Mouse (Mus musculus) thymus, adult 2 months (tissue): Measurements from ENCODE around the gene Fmo3. TPM values are rescaled to one million over a fixed set of nuclear protein-coding genes. Genes with fewer than 3 reads are reported as not detected.

Source experiments
- DNase-seq: peaks from one replicate; pipeline ENCODE4 v3.0.0; 2021
- H3K27ac ChIP-seq: fragments of 200-500 bp; 2 replicates; pipeline ENCODE4 v1.5.1; 2012; ENCODE audit warnings: low read length, control low read depth; ENCODE audit not compliant: control insufficient read depth, insufficient read depth
- H3K27me3 ChIP-seq: fragments of 200-500 bp; 2 replicates; pipeline ENCODE4 v1.6.1; 2012; ENCODE audit warnings: mild to moderate bottlenecking, low read length, moderate library complexity, mixed read lengths; ENCODE audit not compliant: control insufficient read depth, insufficient read depth
- H3K36me3 ChIP-seq: fragments of 200-500 bp; 2 replicates; pipeline ENCODE4 v1.6.1; 2012; ENCODE audit warnings: mild to moderate bottlenecking, low read length, moderate library complexity; ENCODE audit not compliant: control insufficient read depth, insufficient read depth
- H3K4me1 ChIP-seq: fragments of 200-500 bp; replicated peaks from 2 replicates; pipeline ENCODE4 v1.6.1; 2012; ENCODE audit warnings: low read length; ENCODE audit not compliant: control insufficient read depth, insufficient read depth
- H3K4me3 ChIP-seq: fragments of 200-500 bp; 2 replicates; pipeline ENCODE4 v1.5.1; 2012; ENCODE audit warnings: mild to moderate bottlenecking, low read length, control low read depth, moderate library complexity; ENCODE audit not compliant: control insufficient read depth, insufficient read depth
- CTCF ChIP-seq: fragments of 200-500 bp; IDR thresholded peaks from 2 replicates; pipeline ENCODE4 v1.5.1; 2012; ENCODE audit warnings: mild to moderate bottlenecking, control low read depth, low read length, moderate library complexity, borderline replicate concordance; ENCODE audit not compliant: control insufficient read depth, poor library complexity, insufficient read depth; ENCODE audit errors: extremely low read depth
- POLR2A ChIP-seq: fragments of 200-500 bp; IDR thresholded peaks from 2 replicates; pipeline ENCODE4 v1.6.1; 2012; ENCODE audit warnings: mild to moderate bottlenecking, low read length, control low read depth, moderate library complexity; ENCODE audit not compliant: control insufficient read depth, poor library complexity, insufficient read depth; ENCODE audit errors: extremely low read depth
- WGBS: fragments of 180-500 bp; shearing (Covaris S2); methylation state at CpG from one replicate; pipeline ENCODE4 v1.1.7; 2018; 5-methylcytosine and 5-hydroxymethylcytosine counted together
- polyA plus RNA-seq: library from polyadenylated mRNA; depleted of rRNA; stranded (reverse); fragments of >200 nt; gene quantifications from 2 replicates; pipeline ENCODE4 v1.2.3, GENCODE M21; 2012

Gene Fmo3
- polyA plus RNA-seq, 1 experiment = 0.34 TPM

DNA sequence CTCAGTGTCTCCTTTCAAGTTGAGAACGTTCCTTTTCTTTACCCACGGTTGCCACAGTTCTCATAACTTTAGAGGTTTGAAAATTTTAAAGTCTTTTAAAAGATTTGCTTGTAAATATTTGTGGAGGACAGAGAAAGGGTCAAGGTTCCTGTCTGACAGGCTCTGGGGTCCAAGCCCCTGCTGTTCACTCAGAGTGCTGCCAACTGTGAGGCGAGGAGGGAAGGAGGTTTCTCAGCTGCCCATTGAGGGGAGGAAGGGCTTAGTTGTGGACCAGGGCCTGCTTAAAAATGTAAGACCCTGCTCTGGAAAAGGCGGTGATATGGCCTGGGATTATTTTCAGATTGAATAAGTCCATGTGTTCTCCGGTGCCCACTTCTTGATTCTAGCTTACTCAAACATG lies 52.4 kb downstream of the Fmo3 start:
- no peak overlapping the region for H3K27ac ChIP-seq
- WGBS = 90% methylated on average over 5 of the region's 5 CpGs
- no peaks in the 10 kb centered on the region; the same call in 1 of the 2 replicates for H3K4me1 ChIP-seq
- H3K27me3 ChIP-seq = no peaks in the 10 kb centered on the region
- no peaks in the 10 kb centered on the region for H3K36me3 ChIP-seq
- no peak for TF ChIP-seq POLR2A
- no peak for TF ChIP-seq CTCF
- no peak overlapping the region for H3K4me3 ChIP-seq
- no peak for DNase-seq

GRCm38 (mm10) chr1:162931310-162931875 lies 52.9 kb downstream of the Fmo3 start:
- no peaks in the 10 kb centered on the region for H3K36me3 ChIP-seq
- no peak overlapping the region for H3K4me3 ChIP-seq
- H3K27ac ChIP-seq = no peak overlapping the region
- 74% methylated on average over 4 of the region's 4 CpGs for WGBS
- no peaks in the 10 kb centered on the region; the same call in 1 of the 2 replicates for H3K4me1 ChIP-seq
- TF ChIP-seq CTCF = no peak
- DNase-seq = no peak
- H3K27me3 ChIP-seq = no peaks in the 10 kb centered on the region

DNA sequence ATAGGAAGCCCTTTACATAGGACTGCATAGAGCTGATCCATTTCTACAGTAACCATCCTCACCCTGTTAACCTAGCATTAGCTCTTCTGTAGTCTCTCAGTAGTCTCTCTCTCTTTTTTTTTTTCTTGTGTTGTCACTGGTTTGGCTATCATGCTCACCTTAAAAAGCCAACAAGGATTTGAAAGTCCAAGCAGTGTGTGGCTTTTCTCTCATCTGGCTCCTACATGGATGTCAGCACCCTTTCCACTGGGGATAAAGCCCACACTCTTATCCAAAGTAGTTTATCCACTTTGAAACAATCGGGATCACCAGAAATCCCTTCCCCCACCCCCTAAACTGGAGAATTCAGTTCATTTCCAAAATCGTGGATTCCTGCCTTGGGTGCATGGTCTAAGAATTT lies 53.7 kb downstream of the Fmo3 start:
- TF ChIP-seq CTCF = no peak
- TF ChIP-seq POLR2A = no peak
- no peak overlapping the region for H3K4me3 ChIP-seq
- H3K36me3 ChIP-seq = no peaks in the 10 kb centered on the region
- H3K4me1 ChIP-seq = no peaks in the 10 kb centered on the region; the same call in 1 of the 2 replicates
- DNase-seq = no peak
- H3K27me3 ChIP-seq = no peaks in the 10 kb centered on the region
- H3K27ac ChIP-seq = no peak overlapping the region
- 77% methylated on average over 2 of the region's 2 CpGs for WGBS

- DNase-seq = no peak
- Histone ChIP-seq H3K4me3 (no peak overlapping the region), H3K27me3 (no peaks in the 10 kb centered on the region), H3K27ac (no peak overlapping the region), H3K36me3 (no peaks in the 10 kb centered on the region), H3K4me1 (no peaks in the 10 kb centered on the region; the same call in 1 of the 2 replicates)
- TF ChIP-seq CTCF = no peak
- TF ChIP-seq POLR2A = no peak
- WGBS = 87% methylated on average over 3 of the region's 3 CpGs
Measured at GRCm38 (mm10) chr1:162929146-162929545, 55.2 kb downstream of the Fmo3 start.

- WGBS = 83% methylated on average over 1 of the region's 1 CpGs
- Histone ChIP-seq H3K4me3 (no peak overlapping the region), H3K36me3 (no peaks in the 10 kb centered on the region), H3K27ac (no peak overlapping the region), H3K4me1 (no peaks in the 10 kb centered on the region), H3K27me3 (no peaks in the 10 kb centered on the region)
- no peak for DNase-seq
- TF ChIP-seq CTCF = no peak
- TF ChIP-seq POLR2A = no peak
Measured at GRCm38 (mm10) chr1:162925121-162925520, 59.2 kb downstream of the Fmo3 start.

DNA sequence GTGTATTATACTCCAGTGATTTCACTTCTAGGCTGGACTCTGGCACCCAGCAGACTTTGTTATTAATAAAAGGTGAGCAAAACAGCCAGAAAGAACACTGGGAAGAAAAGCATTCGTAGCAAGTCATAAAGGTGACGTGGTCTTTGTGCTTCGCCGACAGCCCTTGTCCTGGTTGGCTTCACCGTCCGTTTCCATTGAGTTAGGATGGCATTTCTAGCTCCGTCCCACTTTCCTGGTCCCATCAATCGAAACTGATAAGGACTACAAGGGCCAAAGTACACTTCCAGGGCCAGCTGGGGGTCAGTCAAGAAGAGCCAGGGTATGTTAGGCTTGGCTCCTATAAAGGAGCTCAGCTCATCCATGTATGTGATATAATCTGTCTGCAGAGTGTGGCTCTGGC lies 67.7 kb downstream of the Fmo3 start:
- no peak for DNase-seq
- TF ChIP-seq CTCF (no peak), POLR2A (no peak)

More for the DNA sequence above, 67.7 kb downstream of the Fmo3 start:
- H3K4me1 ChIP-seq = no peaks in the 10 kb centered on the region
- no peak overlapping the region for H3K27ac ChIP-seq
- no peak overlapping the region for H3K4me3 ChIP-seq
- no peaks in the 10 kb centered on the region for H3K36me3 ChIP-seq
- no peaks in the 10 kb centered on the region for H3K27me3 ChIP-seq
- WGBS = 85% methylated on average over 8 of the region's 8 CpGs
